Mouse (Mus musculus): ENCODE data around the gene Hipk4.

Gene Hipk4

GRCm38 (mm10) chr7:27541431-27541830 is 18.4 kb downstream of the Hipk4 start:
- no peak for DNase-seq

- no peak for DNase-seq
Observed at GRCm38 (mm10) chr7:27541922-27542321, 18.9 kb downstream of the Hipk4 start.

GRCm38 (mm10) chr7:27542392-27543033 is 19.4 kb downstream of the Hipk4 start:
- DNase-seq, result peak; percentile 81

DNA sequence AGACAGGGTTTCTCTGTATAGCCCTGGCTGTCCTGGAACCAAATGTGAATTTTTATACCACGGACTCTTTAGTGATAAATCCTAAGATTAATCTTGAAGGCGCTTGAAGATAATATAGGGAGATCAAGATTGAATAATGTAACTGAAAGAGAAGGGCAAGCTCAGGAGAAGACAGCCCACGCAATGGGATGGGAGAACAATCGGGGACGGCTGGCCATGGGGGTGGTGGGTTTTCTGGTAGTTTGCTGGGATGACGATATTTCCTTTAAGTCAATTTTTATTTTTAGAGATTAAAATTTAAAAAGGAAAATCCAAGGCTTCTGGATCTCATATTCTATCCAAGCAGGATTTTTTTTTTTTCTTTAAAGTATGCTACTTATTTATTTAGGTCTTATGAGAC is 20.0 kb downstream of the Hipk4 start:
- no peak for DNase-seq

DNA sequence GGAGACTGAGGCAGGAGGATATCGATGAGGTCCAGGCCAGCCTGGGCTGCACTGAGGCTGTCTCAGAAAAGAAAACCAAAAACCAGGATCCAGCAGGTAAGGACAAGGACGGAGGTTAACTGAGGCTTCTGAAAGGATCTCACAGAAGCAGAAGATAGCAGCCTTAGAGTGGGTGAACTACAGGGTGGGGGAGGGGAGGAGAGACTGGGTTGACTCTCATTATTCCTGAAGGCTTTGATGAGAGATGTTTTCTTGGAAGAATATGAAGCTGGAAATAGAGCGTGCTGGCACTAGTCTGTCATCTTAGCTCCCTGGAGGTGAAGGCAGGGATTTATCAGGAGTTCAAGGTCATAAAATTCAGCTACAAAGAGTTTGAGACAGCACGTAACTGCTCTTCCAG is 20.8 kb downstream of the Hipk4 start:
- DNase-seq, result no peak

GRCm38 (mm10) chr7:27544675-27545370 is 21.8 kb downstream of the Hipk4 start:
- no peak for DNase-seq

- DNase-seq, result no peak
Observed at GRCm38 (mm10) chr7:27549597-27549996, 26.5 kb downstream of the Hipk4 start.

- DNase-seq, result no peak
Observed at GRCm38 (mm10) chr7:27552070-27552469, 29.0 kb downstream of the Hipk4 start.

- peak; percentile 95 for DNase-seq
Observed at GRCm38 (mm10) chr7:27552931-27553513, 30.0 kb downstream of the Hipk4 start, which contains the start of the genes Pld3 and 2310022A10Rik. Gene Pld3 (minus strand): TSS chr7:27553218. Gene 2310022A10Rik (plus strand): TSS chr7:27553233.

GRCm38 (mm10) chr7:27560291-27560887 is 37.3 kb downstream of the Hipk4 start:
- no peak for DNase-seq

GRCm38 (mm10) chr7:27560978-27561377 is 37.9 kb downstream of the Hipk4 start:
- DNase-seq, result no peak

DNA sequence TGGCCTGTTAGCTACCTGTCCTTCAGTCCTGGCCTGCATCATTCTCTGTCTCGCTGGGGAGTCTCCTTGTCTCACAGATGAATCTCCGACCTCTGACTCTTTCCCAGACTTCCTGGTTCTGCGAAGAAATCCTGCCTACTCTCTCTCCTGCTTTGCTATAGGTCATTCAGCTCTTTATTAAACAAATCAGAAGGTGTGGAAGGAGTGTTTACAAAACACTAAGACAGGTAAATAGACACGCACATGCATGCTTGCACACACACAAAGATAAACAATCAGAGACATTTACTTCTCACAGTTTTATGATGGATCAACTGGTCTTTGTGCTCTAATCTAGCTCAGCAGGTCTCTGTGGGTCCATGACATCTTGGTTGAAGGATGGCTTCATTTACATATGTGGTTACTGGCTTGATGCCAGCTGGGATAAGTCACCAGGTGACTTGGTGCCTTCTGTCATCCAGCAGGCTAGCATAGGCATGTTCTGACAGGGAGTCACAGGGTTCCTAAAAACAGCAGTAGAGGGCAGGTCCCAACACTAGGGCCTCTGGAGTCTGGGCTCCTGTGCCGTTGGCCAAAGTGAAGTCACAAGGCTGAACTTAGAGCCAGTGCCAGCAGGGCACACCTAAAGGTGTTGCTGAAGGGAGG is 46.6 kb downstream of the Hipk4 start:
- DNase-seq, result no peak

DNA sequence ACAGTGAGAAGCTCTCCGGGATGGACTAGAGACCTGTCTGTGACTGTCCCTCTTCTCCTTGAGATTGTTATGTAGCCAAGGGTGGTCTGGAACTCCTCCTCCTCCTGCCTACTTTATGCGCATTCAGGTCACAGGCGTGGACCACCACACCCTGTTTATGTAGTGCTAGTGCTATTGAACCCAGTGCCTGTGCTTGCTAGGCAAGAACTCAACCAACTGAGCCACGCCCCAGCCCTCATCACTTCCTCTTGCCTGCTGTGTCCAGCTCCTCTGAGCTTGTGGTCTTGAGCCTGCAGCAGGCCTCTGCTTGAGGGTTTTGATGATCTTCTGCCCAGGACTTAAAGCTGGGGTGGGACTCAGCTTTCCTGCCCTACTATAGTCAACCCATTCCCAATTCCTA is 49.1 kb downstream of the Hipk4 start:
- DNase-seq, result no peak

DNA sequence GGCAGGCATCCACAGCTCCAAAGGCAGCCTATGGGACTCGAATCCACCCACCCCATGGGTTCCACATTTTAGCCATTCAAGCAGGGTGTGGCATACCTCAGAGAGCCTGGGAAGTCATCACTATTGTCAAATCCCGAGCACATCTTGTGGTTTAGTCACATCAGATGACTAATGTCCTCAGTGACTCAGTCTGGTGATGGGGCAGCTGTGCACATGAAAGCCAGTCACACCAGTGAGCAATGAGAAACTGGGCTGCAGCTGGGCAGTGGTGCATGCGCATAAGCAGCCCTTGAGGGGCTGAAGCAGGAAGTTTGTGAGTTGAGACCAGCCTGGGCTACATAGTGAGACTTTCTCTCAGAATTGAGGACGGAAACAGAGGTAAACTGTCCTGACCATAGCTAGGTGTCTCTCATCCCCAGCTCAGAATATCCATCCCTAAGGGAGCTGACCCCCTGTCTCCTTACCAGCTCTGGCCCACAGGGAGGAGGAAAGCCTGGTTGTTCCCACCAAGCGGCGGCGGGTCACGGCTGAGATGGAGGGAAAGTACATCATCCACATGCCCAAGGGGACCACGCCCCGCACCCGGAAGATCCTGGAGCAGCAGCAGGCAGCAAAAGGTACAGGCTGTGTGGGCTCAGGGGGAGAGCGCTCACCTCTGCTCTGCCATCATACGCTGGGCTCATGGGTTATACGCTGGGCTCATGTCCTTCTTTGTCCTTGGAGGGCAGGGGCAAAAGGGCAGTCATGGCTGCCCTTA is 51.2 kb downstream of the Hipk4 start:
- no peak for DNase-seq

DNA sequence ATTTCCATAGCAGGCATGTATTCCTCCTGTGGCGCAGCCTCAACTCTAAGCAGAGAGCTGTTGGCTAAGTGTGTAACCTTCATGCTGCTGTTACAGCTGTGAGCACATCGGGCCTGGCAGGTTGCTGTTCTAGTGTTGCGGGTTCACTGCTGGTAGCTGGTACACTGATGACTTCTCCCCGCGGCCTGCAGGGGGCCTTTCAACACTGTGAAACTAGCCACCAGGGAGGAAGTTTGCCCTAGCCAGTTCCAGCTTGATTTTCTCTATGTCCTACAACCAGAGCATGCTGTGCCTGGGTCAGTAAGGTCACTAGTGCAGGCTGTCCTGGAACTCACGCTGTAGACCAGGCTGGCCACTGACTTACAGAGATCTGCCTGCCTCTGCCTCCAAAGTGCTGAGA is 53.8 kb downstream of the Hipk4 start:
- peak; percentile 58 for DNase-seq

- no peak for DNase-seq
Observed at GRCm38 (mm10) chr7:27577589-27577988, 54.5 kb downstream of the Hipk4 start.

DNA sequence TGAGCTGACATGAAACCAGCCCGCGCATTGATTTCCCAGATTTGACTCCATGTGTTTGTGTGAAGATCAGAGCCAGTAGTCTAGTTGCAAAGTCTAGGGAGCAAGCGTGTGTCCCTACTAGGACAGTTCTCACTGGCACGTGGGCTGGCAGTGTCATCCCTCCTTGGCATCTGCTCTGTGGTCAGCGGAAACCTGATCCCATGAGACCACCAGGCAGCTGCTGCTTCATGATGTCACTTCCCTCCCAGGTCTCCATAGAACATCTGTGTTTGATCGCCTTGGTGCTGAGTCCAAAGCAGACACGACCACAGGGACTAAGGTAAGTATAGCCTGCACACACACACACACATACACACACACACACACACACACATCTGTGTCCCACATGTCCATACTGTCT is 55.4 kb downstream of the Hipk4 start:
- DNase-seq, result no peak

- no peak for DNase-seq
Observed at GRCm38 (mm10) chr7:27580380-27581174, 57.5 kb downstream of the Hipk4 start.

Measured in cerebellum, adult 8-10 months (tissue).